ENCODE assay signal across 17 mouse cellular contexts in genomic region chr11:85095116-85095515, GRCm38 (mm10). TPM values are rescaled to one million over a fixed set of nuclear protein-coding genes. Genes with fewer than 3 reads are reported as not detected.
A peak's percentile ranks its signal among the peaks of the same experiment; 100 is the strongest.
DNase-seq lines count a peak whose midpoint lies in the region; ATAC-seq lines count a peak whose summit lies in the region.
"Had no signal": no experiment of that assay in that cellular context is flagged by ENCODE, and none has a peak within 500 bp of the region (broad histone marks: within the 10 kb centered on the region; RNA-seq: fewer than 3 reads in every experiment).

No protein-coding gene starts in this region.

- 42% methylated on average over 5 of the region's 5 CpGs for WGBS in midbrain, embryonic 10.5 days
- 41% methylated on average over 5 of the region's 5 CpGs for WGBS in midbrain, embryonic 13.5 days

- H3K4me1 ChIP-seq in midbrain, embryonic 10.5 days = peaks cover 10% of the 10 kb centered on the region
- H3K4me1 ChIP-seq in midbrain, embryonic 13.5 days (replicated peaks) = no peaks in the 10 kb centered on the region
- H3K4me1 ChIP-seq: embryonic facial prominence, embryonic 12.5 days had no signal

- H3K9ac ChIP-seq in midbrain, embryonic 13.5 days (replicated peaks) = no peak overlapping the region
- H3K9ac ChIP-seq: embryonic facial prominence, embryonic 12.5 days had no signal

- DNase-seq in adrenal gland, adult (ENCODE audit: inconsistent age in 2 of 2, low spot score in 1 of 2) = peak; percentile 15 to 67
- DNase-seq in adrenal gland, adult 18-20 months (ENCODE audit: low spot score in 2 of 2) = no peak
- peak; percentile 62 for DNase-seq in midbrain, embryonic 10.5 days (ENCODE audit: low spot score)
- DNase-seq in embryo, embryonic 9.5 days (ENCODE audit: extremely low spot score) = peak; percentile 20
- DNase-seq in yolk sac, embryonic 10.5 days (ENCODE audit: low spot score) = peak; percentile 11
- no peak for DNase-seq in T-cell, adult 2 months (ENCODE audit: low spot score)
- no peak for DNase-seq in layer of hippocampus, adult 8-10 months (ENCODE audit: low spot score in 2 of 2)
- DNase-seq: cerebellum, adult 8-10 months; kidney, postnatal 14 days; left cerebral cortex, postnatal 4 days; lung, adult 2 months; right cerebral cortex, postnatal 4 days; thymus, adult 2 months had no signal

- ATAC-seq in midbrain, embryonic 13.5 days = no peak
- ATAC-seq: intestine, embryonic 16.5 days had no signal

- H3K4me3 ChIP-seq in midbrain, embryonic 10.5 days = no peak overlapping the region
- no peak overlapping the region for H3K4me3 ChIP-seq in midbrain, embryonic 13.5 days (replicated peaks)
- H3K4me3 ChIP-seq: embryonic facial prominence, embryonic 12.5 days had no signal

- H3K36me3 ChIP-seq in midbrain, embryonic 10.5 days = peaks cover 10% of the 10 kb centered on the region; the same call in 1 of the 2 replicates
- peaks cover 9% of the 10 kb centered on the region; the same call in 1 of the 2 replicates for H3K36me3 ChIP-seq in midbrain, embryonic 13.5 days
- H3K36me3 ChIP-seq: embryonic facial prominence, embryonic 12.5 days had no signal

- no peak overlapping the region for H3K4me2 ChIP-seq in midbrain, embryonic 13.5 days (replicated peaks)
- H3K4me2 ChIP-seq: embryonic facial prominence, embryonic 12.5 days had no signal

- peaks cover 4% of the 10 kb centered on the region; the same call in 1 of the 2 replicates for H3K9me3 ChIP-seq in midbrain, embryonic 10.5 days (replicated peaks)
- H3K9me3 ChIP-seq in midbrain, embryonic 13.5 days = no peaks in the 10 kb centered on the region
- H3K9me3 ChIP-seq: embryonic facial prominence, embryonic 12.5 days had no signal

- H3K27ac ChIP-seq in midbrain, embryonic 10.5 days (replicated peaks) = peak overlapping the region; percentile 59; the same call in 1 of the 2 replicates
- no peak overlapping the region for H3K27ac ChIP-seq in midbrain, embryonic 13.5 days
- H3K27ac ChIP-seq: embryonic facial prominence, embryonic 12.5 days had no signal

- no peaks in the 10 kb centered on the region for H3K27me3 ChIP-seq in midbrain, embryonic 10.5 days (ENCODE audit: low read depth, poor library complexity, severe bottlenecking)
- H3K27me3 ChIP-seq in midbrain, embryonic 13.5 days = no peaks in the 10 kb centered on the region
- H3K27me3 ChIP-seq: CH12.LX; embryonic facial prominence, embryonic 12.5 days had no signal

RNA-seq across cellular contexts. Expression of gene Usp32, which starts 44.8 kb away (rescaled TPM):
- total RNA-seq in adrenal gland, adult 18-20 months (2021) = 10 to 100 TPM; 30.8 to 44.2 TPM
- 4.3 and 5.1 TPM in 2 replicates for polyA plus RNA-seq in midbrain, embryonic 10.5 days (2016; fragmentation: Nextera tagmentation; extraction: Ambion mirVana)
- 10.3 and 11.6 TPM in 2 replicates for polyA plus RNA-seq in midbrain, embryonic 13.5 days (2015; fragmentation: Nextera tagmentation; extraction: Ambion mirVana)
- total RNA-seq in layer of hippocampus, adult 8-10 months (2022) = 10 to 100 TPM; 77.9 to 96.7 (median 89.4) TPM

Comparison
In these comparisons a context has a peak if more than half of its experiments do, and no peak if none do; other contexts are left out.
1. DNase-seq: peak in adrenal gland, adult (2 of 2), midbrain, embryonic 10.5 days (single experiment), embryo, embryonic 9.5 days (single experiment) and yolk sac, embryonic 10.5 days (single experiment); none in adrenal gland, adult 18-20 months (0 of 2), T-cell, adult 2 months (single experiment) and layer of hippocampus, adult 8-10 months (0 of 2).